Mouse (Mus musculus) left cerebral cortex, adult 8-10 months (tissue): ENCODE data around the gene Mgll. TPM values are rescaled to one million over a fixed set of nuclear protein-coding genes. Genes with fewer than 3 reads are reported as not detected.
A peak's percentile ranks its signal among the peaks of the same experiment; 100 is the strongest.

Source experiments
- DNase-seq, 2 experiments: peaks; one replicate each; pipeline ENCODE4 v3.0.0; 2022; ENCODE audit warnings: low spot score in 2 of 2
- total RNA-seq, 4 experiments: library from RNA; stranded (reverse); gene quantifications; 2 replicates each; pipeline ENCODE4 v1.2.4; 2022

Mgll gene
- total RNA-seq, 4 experiments from 2014 or later: 167 to 184 (median 176) TPM

GRCm38 (mm10) chr6:88770300-88770904, 46.2 kb downstream of the Mgll start:
- no peak for DNase-seq

DNA sequence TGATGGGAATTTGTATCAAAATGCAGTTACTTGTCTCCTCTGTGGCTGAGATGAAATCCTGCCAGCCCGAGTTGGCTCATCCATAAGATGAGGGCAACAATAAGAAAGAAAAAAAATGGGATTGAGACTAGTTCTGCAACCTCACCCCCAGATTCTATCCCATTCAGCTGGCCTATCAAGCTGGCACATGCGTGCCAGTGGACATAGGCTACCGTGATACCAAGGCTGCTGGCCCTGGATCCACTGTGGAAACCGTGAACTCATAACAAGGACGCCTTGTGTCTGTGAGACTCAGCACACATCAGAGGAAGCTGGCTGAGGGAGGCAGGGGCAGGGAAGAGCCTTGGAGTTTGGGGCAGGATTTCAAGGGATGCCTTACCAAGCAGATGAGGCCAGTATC, 46.8 kb downstream of the Mgll start:
- no peak for DNase-seq

GRCm38 (mm10) chr6:88772041-88772440, 47.8 kb downstream of the Mgll start:
- no peak for DNase-seq

- no peak for DNase-seq
Observed at GRCm38 (mm10) chr6:88774055-88774454, 49.8 kb downstream of the Mgll start.

- DNase-seq: no peak
Observed at GRCm38 (mm10) chr6:88775267-88775666, 51.1 kb downstream of the Mgll start.

- no peak for DNase-seq
Observed at GRCm38 (mm10) chr6:88776336-88776923, 52.2 kb downstream of the Mgll start.

- no peak for DNase-seq
Observed at GRCm38 (mm10) chr6:88776964-88777363, 52.8 kb downstream of the Mgll start.

GRCm38 (mm10) chr6:88778047-88778688, 54.0 kb downstream of the Mgll start:
- DNase-seq: no peak

DNA sequence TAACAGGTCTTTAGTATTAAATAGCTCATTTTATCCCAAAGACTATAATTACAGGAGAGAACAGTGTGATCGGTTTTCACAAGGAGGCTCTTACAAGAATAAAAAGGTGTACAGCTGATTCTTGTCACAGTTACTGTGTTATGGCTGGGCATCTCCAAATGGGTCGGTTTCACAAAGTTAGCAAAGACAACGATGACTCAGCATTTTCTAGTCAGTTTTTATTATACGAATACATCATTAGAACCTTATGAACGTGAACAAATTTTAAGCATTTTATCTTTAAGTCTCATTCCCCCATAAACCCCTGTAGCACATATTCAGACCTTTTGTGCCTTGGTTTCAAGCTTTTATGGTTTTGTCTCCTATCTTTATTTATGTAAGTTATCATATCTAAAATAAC, 55.5 kb downstream of the Mgll start:
- DNase-seq: no peak

- DNase-seq: no peak
Observed at GRCm38 (mm10) chr6:88781919-88782318, 57.7 kb downstream of the Mgll start.

DNA sequence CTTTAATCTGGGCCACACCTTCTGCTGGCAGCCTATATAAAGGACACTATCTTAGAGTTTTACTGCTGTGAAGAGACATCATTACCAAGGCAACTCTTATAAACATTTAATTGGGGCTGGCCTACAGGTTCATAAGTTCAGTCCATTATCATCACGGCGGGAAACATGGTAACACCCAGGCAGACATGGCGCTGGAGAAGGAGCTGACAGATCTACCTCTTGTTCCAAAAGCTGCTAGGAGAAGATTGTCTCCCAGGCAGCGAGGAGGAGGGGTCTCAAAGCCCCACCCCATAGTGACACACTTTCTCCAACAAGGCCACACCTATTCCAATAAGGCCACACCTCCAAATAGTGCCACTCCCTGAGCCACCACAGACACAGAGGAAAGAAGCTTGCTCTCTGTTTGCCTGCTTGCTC, 58.8 kb downstream of the Mgll start:
- no peak for DNase-seq

GRCm38 (mm10) chr6:88784691-88785173, 60.5 kb downstream of the Mgll start:
- DNase-seq: peak in 1 of 2 experiments; percentile 73

GRCm38 (mm10) chr6:88785331-88785730, 61.1 kb downstream of the Mgll start:
- DNase-seq: no peak

DNA sequence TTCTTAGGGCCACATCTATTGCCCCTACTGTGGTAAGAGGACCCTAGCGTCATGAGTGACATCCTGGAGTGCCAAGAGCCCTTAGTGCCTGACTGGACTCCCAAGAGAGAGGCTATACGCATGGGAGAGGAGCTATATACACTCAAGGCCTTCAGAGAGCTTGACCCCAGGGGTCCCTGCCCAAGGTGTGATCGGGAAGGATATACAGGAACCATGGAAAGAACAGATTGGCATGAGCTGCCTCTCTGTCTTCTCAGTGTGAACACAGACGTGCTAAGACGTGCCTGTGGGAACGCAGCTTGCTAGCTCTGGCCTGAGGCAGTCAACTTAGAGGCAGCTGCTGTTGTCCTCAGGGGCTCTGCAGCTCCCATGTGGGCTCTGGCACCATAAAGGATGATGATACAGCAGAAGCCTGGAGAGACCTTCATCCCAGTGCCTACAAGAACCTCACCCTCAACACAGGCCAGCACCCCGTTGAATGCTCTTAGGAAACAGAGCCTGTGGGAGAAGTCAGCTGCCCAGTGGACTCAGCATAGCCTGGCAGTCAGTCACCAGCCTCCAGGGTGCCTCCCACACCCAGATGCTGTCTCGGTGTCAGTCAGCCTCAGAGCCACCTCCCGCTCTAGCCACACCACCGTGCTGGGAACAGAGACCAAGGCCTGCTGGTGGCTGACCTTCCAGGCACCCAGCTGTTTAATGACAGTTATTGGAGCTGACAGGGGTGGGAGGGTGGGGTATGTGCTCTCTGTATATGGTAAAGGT, 61.8 kb downstream of the Mgll start:
- no peak for DNase-seq

DNA sequence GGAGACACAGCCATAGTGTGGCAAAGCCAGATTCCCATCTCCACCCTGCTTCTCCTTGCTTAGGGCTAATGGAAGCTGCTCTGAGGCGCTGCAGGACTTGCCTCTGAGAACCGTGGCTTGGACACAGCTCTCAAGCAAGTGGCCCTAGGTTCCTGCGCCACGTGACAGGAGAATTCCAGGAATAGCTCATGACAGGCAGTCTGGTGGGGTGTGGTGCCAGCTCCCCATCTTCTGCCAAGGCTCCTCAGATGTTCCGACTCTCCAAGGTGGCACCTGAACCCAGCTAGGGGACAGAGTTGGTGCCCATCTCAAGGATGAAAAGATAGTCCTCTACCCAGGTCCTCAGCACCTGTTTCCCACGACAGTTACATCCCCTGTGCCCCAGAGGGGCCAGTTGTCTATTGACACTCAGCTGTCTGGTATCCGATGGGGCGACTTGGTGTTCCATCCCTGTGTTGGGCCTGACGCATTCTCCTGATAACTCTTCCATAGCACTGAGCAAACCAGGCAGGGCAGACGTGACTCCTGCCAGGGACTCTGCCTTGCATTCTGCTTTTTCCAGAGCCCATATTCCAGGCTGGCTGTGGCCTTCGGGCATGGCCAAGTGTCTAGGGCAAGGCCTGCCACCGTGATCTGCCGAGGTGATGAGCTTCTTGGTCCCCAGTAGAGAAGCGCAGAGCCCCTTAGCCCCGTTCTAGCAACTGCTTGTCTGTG, 62.7 kb downstream of the Mgll start:
- peak in 1 of 2 experiments; percentile 67 for DNase-seq

DNA sequence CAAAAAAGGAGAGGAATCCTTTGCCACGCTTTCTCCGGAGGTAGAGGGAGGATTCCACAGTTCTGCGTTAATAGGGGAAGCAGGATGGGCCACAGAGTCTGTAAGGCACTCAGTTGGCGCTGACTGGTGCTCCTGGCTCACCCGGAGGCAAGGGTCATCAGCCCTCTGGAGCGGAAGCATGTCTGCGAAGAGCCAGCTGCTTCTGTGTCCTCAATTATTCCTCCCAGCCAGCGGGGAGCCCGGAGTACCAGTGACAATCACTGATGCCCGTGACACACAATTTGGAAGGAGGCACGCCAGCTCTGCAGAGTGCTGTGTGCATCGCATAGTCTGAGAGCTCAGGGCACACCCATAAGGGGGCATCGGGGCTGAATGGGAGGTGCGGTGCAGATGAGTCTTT, 63.3 kb downstream of the Mgll start:
- no peak for DNase-seq

- DNase-seq: no peak
Observed at GRCm38 (mm10) chr6:88788219-88788618, 64.0 kb downstream of the Mgll start.

DNA sequence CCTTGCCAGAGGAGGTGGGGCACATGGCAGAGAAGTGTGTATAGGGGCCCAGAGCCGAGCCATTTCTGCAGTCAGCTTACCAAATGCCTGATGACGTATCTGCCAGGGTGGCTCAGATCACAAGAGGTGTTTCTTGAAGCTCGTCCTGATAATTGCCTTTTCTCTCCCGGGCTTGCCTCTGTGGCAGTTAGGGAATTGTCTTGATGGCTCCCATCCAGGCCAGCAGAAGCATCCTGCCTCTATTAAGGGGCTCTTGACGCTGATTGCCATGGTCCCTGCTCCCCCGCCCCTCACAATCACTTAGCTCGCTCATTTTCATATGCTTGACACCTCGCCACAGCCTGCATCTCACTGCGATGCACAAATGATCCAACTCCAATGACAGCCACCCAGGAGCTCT, 67.1 kb downstream of the Mgll start:
- no peak for DNase-seq

DNA sequence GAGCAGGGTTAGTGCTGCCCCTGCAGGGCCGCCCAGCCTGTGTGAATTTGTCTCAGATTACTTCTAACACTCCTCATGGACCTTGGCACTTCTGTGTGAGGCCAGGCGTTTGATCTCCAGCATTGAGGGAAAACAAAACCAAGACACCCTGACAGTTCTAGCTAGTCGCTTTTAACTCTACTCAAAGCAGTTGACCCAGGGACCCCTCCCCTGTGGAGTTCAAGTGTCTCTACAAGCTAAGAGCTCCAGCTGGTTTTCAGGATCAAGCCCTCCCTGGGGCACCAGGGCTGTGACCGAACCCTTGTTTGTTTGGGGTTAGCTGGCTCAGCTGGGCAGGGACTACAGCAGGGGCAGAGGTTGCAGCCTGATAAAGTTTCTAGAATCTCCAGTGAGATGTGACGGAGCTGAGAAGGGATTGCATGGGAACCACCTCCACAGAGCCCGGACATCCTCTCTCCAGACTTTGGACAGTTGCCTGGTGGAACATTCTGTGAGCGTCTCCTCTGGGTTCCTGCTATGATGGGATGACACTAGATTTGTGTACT, 68.0 kb downstream of the Mgll start:
- no peak for DNase-seq

DNA sequence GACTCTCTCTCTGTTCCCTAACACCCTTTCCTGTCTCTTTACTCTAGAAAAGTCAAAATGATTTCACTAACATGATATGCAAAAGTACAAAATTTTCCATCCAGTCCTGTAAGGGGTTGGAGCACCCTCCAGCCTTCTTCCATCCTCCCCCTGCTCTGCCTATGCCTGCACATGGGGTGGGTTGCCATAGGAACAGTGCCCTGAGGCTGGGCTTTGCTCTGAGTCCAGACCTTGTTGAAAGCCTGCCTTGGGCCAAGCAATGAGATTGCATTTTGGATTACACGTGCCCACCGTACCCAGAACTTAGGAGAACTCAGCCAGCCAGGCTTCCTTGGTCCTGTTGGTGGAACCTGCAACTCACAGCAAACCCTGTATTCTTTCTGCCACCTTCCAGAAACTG, 69.0 kb downstream of the Mgll start:
- no peak for DNase-seq

- DNase-seq: no peak
Observed at GRCm38 (mm10) chr6:88793872-88794271, 69.7 kb downstream of the Mgll start.
